Mouse (Mus musculus): ENCODE results near the gene Rpl29. TPM values are rescaled to one million over a fixed set of nuclear protein-coding genes. Genes with fewer than 3 reads are reported as not detected.

Rpl29 gene
- polyA plus RNA-seq, 1 experiment from 2014 or later = 696 TPM

GRCm38 (mm10) chr9:106474456-106474855, 45.2 kb downstream of the Rpl29 start:
- WGBS = 2% methylated on average over 6 of the region's 6 CpGs
- H3K9me3 ChIP-seq = no peaks in the 10 kb centered on the region
- peaks cover 51% of the 10 kb centered on the region for H3K4me1 ChIP-seq
- H3K27me3 ChIP-seq (replicated peaks) = peaks cover 5% of the 10 kb centered on the region; the same call in 1 of the 2 replicates
- no peak overlapping the region for H3K4me3 ChIP-seq
- H3K9ac ChIP-seq = peak overlapping the region; percentile 44
- H3K4me2 ChIP-seq = peak overlapping the region; percentile 34
- H3K36me3 ChIP-seq = 0 out of 2 replicates have a peak, but pooled peaks cover 2% of the 10 kb centered on the region
- no peak overlapping the region for H3K27ac ChIP-seq (replicated peaks)
- ATAC-seq (ENCODE audit: extremely low read depth, insufficient number of reproducible peaks, low FRiP score, low TSS enrichment) = no peak

- H3K27ac ChIP-seq (replicated peaks) = no peak overlapping the region
- peaks cover 5% of the 10 kb centered on the region; the same call in 1 of the 2 replicates for H3K27me3 ChIP-seq (replicated peaks)
- H3K4me3 ChIP-seq = no peak overlapping the region
- H3K9me3 ChIP-seq = no peaks in the 10 kb centered on the region
- H3K4me2 ChIP-seq = peak overlapping the region; percentile 34; the same call in 1 of the 2 replicates
- 0 out of 2 replicates have a peak, but pooled peaks cover 3% of the 10 kb centered on the region for H3K36me3 ChIP-seq
- peaks cover 51% of the 10 kb centered on the region for H3K4me1 ChIP-seq
- 62% methylated on average over 7 of the region's 7 CpGs for WGBS
- ATAC-seq (ENCODE audit: extremely low read depth, insufficient number of reproducible peaks, low FRiP score, low TSS enrichment) = no peak
- peak overlapping the region; percentile 44 for H3K9ac ChIP-seq
Measured at GRCm38 (mm10) chr9:106475046-106475445, 45.8 kb downstream of the Rpl29 start.

DNA sequence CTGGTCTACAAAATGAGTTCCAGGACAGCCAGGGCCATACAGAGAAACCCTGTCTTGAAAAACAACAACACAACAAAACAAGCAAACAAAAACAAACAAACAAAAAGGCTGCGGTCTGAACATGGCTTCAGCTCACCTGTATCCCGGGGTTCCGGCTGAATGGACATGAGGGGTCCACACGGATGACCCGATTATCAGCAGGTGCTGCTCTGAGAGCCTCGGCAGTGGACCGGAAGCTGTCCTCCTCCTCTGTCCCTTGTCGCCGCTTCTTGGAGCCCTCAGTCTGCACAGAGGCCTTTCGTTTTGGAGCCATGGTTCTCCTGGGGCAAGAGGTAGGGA, 46.4 kb downstream of the Rpl29 start, which contains the start of gene Rrp9:
Gene Rrp9, plus strand, starts transcription at position 301 of the 339 bp plus-strand sequence.
- peak within 1 kb of the TSS; percentile 32 for H3K4me3 ChIP-seq
- no peaks in the 10 kb centered on the region for H3K9me3 ChIP-seq
- no peak for ATAC-seq (ENCODE audit: extremely low read depth, insufficient number of reproducible peaks, low FRiP score, low TSS enrichment)

DNA sequence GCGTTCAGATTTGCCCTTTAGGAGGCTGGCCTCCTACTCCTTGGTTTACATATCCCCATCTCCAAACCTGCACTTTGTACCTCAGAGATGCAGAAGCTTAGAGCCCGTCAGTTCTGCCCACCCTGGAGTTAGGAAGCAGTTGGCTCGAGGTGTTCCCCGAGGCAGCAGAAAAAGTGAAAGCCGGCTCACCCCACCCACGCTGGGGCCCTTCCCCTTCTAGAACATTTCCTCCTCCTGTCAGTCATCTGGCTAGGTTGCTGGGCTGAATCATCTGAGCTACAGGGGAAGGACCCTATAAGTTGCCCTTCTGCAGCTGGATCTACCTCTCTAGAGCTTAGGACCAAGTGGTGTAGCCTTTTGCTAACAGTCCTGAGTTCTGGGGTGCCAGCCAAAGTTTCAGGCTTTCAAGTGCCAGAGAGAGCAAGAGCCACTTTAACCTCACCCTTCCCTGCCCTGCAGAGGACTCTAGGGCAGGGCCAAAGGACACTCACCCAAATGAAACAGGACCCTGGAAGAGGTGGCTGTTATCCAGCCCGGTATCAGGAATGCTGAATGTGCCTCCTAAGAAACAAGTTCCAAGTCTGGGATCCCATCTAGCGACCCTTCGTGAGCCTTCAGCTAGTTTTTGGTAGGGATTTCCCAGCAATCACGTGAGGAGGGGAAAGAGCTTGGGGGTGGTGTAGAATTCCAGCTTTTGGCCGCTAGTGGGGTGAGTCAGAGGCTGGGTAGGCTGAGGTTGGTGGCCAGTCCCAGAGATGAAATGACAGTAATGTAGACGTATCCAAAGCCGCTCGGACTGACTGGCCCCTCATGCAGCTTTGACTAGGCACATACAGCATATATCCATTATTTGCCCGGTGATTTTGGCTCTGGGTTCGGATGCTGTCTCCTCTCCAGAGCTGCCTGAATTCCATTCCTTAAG, 47.0 kb downstream of the Rpl29 start:
- H3K27me3 ChIP-seq (replicated peaks) = peaks cover 5% of the 10 kb centered on the region; the same call in 1 of the 2 replicates
- peaks cover 14% of the 10 kb centered on the region for H3K36me3 ChIP-seq
- peak overlapping the region; percentile 64 for H3K4me2 ChIP-seq
- H3K4me3 ChIP-seq = peak overlapping the region; percentile 32
- peak overlapping the region; percentile 76 for H3K9ac ChIP-seq
- peak overlapping the region; percentile 70 for H3K27ac ChIP-seq (replicated peaks)
- peaks cover 51% of the 10 kb centered on the region for H3K4me1 ChIP-seq
- ATAC-seq (ENCODE audit: extremely low read depth, insufficient number of reproducible peaks, low FRiP score, low TSS enrichment) = peak; percentile 5; the same call in 1 of the 2 replicates
- H3K9me3 ChIP-seq = no peaks in the 10 kb centered on the region
- WGBS = 21% methylated on average over 16 of the region's 16 CpGs

More for the DNA sequence above, 46.4 kb downstream of the Rpl29 start, which contains the start of gene Rrp9:
- Histone ChIP-seq H3K27ac (replicated peaks) (peak within 1 kb of the TSS; percentile 70), H3K4me1 (peaks cover 51% of the 10 kb centered on the region), H3K36me3 (peaks cover 8% of the 10 kb centered on the region), H3K9ac (peak within 1 kb of the TSS; percentile 76), H3K27me3 (replicated peaks) (peaks cover 5% of the 10 kb centered on the region; the same call in 1 of the 2 replicates), H3K4me2 (peak within 1 kb of the TSS; percentile 64)
- WGBS = 82% methylated on average over 10 of the region's 10 CpGs

DNA sequence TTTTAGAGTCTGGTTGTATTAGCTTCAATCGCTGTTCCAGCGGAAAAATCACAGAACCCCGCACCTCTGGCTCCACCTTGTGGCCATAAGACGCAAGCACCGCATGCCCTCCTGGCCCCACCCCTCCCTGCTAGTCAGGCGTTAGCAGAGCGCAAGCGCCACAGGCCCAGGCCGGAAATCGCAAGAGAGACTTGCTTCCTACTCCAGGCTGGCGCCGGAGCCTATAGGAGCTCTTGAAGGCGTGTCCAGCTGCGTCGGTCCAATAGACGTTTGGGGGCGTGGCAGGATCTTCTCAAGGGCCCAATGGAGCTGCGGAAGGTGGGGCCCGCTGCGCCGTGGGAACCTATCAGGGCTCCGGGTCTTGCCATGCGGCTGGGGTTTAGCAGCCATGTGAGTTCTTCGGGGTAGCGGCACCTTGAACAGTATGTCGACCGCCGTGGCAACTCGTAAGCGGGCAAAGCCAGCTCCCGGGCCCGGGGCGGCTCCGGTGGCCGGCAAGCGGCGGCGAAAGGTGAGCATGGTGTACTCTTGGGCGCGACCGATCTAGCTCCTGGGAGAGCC, 47.8 kb downstream of the Rpl29 start, which contains the start of gene Parp3:
Gene Parp3, minus strand, starts transcription at position 26 of the 561 bp plus-strand sequence.
- Histone ChIP-seq H3K4me3 (peak within 1 kb of the TSS; percentile 75), H3K27me3 (replicated peaks) (peaks cover 5% of the 10 kb centered on the region; the same call in 1 of the 2 replicates), H3K27ac (replicated peaks) (peak within 1 kb of the TSS; percentile 70), H3K4me2 (peak within 1 kb of the TSS; percentile 99), H3K4me1 (peaks cover 45% of the 10 kb centered on the region), H3K36me3 (peaks cover 21% of the 10 kb centered on the region), H3K9ac (peak within 1 kb of the TSS; percentile 85), H3K9me3 (no peaks in the 10 kb centered on the region)
- ATAC-seq (ENCODE audit: extremely low read depth, insufficient number of reproducible peaks, low FRiP score, low TSS enrichment) = peak; percentile 95
- WGBS = under 1% methylated on average over 41 of the region's 41 CpGs

DNA sequence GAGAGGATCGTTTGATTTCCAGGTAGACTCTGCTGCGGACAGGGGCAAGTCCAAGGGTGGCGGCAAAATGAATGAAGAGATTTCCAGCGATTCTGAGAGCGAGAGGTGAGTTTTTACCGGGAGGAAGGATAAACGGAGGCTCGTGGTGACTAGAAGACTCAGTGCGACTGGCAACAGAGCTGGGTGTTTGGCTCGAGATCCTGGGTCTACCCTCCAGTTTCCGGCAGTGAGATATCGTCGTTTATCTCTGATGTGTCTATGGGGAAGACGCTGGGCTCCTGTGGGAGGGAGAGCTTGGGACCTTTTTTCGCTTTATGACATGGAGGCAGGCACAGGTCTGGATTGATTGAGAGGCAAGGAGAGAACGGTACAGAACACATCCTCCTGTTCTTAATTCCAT, 48.4 kb downstream of the Rpl29 start:
- ATAC-seq (ENCODE audit: extremely low read depth, insufficient number of reproducible peaks, low FRiP score, low TSS enrichment) = no peak

GRCm38 (mm10) chr9:106478101-106478500, 48.8 kb downstream of the Rpl29 start:
- peak overlapping the region; percentile 75 for H3K4me3 ChIP-seq
- H3K9ac ChIP-seq = peak overlapping the region; percentile 85
- no peak for ATAC-seq (ENCODE audit: extremely low read depth, insufficient number of reproducible peaks, low FRiP score, low TSS enrichment)
- no peaks in the 10 kb centered on the region for H3K9me3 ChIP-seq
- WGBS = 71% methylated on average over 9 of the region's 9 CpGs
- no peak overlapping the region for H3K27ac ChIP-seq (replicated peaks)
- H3K27me3 ChIP-seq (replicated peaks) = peaks cover 4% of the 10 kb centered on the region; the same call in 1 of the 2 replicates
- peaks cover 37% of the 10 kb centered on the region for H3K4me1 ChIP-seq
- peaks cover 31% of the 10 kb centered on the region for H3K36me3 ChIP-seq
- H3K4me2 ChIP-seq = peak overlapping the region; percentile 99

More for the DNA sequence above, 48.4 kb downstream of the Rpl29 start:
- H3K4me2 ChIP-seq = peak overlapping the region; percentile 99
- peak overlapping the region; percentile 85 for H3K9ac ChIP-seq
- H3K27ac ChIP-seq (replicated peaks) = peak overlapping the region; percentile 30
- H3K36me3 ChIP-seq = peaks cover 27% of the 10 kb centered on the region
- H3K9me3 ChIP-seq = no peaks in the 10 kb centered on the region
- H3K4me1 ChIP-seq = peaks cover 38% of the 10 kb centered on the region
- 2% methylated on average over 16 of the region's 16 CpGs for WGBS
- H3K27me3 ChIP-seq (replicated peaks) = peaks cover 5% of the 10 kb centered on the region; the same call in 1 of the 2 replicates
- peak overlapping the region; percentile 75 for H3K4me3 ChIP-seq

DNA sequence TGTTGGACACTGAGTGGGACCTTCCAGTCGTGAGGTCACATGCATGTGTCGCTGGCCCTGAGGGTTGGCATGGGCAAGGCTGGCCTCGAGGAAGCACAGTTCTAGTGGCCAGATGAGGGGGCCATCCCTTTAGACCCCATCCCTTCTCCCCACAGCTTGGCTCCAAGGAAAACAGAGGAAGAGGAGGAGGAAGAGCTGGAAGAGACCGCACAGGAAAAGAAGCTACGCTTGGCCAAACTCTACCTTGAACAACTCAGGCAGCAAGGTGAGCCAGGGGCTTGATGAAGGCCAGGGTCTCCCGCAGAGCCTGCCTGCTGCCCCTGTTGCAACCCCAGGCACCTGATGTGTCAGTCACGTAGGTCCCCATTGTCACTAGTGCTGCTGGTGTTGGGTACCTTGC, 51.3 kb downstream of the Rpl29 start:
- Histone ChIP-seq H3K4me3 (no peak overlapping the region), H3K4me2 (no peak overlapping the region), H3K9ac (no peak overlapping the region), H3K27ac (replicated peaks) (no peak overlapping the region), H3K4me1 (peaks cover 21% of the 10 kb centered on the region), H3K9me3 (no peaks in the 10 kb centered on the region), H3K27me3 (replicated peaks) (no peaks in the 10 kb centered on the region), H3K36me3 (peaks cover 55% of the 10 kb centered on the region)
- ATAC-seq (ENCODE audit: extremely low read depth, insufficient number of reproducible peaks, low FRiP score, low TSS enrichment) = no peak
- 85% methylated on average over 7 of the region's 7 CpGs for WGBS

DNA sequence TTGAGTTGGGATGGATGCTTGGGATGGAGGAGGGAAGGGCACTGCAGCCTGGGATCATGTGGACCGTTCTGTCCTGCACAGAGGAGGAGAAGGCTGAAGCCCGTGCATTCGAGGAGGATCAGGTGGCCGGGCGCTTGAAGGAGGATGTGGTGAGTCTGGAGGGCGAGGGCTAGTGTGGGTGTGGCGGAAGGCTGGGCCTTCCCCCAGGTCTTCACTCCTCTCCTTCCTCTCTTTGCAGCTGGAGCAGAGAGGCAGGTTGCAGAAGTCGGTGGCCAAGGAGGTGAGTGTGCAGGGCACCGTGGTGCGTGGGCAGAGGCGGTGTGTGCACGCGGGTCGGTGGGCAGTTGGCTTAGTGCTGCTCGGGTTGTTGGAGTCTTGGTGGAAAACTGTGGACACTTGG, 51.8 kb downstream of the Rpl29 start:
- Histone ChIP-seq H3K36me3 (peaks cover 61% of the 10 kb centered on the region), H3K4me2 (no peak overlapping the region), H3K4me1 (peaks cover 16% of the 10 kb centered on the region), H3K9me3 (no peaks in the 10 kb centered on the region), H3K27me3 (replicated peaks) (no peaks in the 10 kb centered on the region), H3K27ac (replicated peaks) (no peak overlapping the region), H3K4me3 (no peak overlapping the region), H3K9ac (no peak overlapping the region)
- no peak for ATAC-seq (ENCODE audit: extremely low read depth, insufficient number of reproducible peaks, low FRiP score, low TSS enrichment)
- WGBS = 92% methylated on average over 15 of the region's 15 CpGs

Data from heart, embryonic 13.5 days (tissue).